Mouse (Mus musculus): ENCODE results near the gene Arl6ip4. TPM values are rescaled to one million over a fixed set of nuclear protein-coding genes. Genes with fewer than 3 reads are reported as not detected.

Arl6ip4 gene
- total RNA-seq, 2 experiments from 2014 or later = 36.5 to 39.0 TPM

DNA sequence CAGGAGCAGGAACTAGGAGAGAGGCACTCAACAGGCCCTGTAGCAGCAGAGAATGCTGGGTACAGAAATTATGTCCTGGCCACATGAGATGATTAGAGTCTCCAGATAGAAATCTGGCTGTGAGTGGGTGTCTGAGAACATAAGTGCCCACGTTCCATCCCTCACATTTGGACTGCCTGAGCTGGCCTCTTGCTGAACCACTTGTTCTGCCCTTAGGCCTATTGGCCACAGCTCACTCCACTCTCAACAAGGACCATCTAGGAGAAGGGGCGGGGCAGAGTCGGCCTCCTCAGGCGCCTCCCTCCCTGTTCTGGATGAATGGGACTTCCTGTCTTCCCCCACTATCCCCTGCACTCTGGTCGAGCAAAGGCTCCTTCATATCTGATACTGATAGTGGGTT lies 33.1 kb downstream of the Arl6ip4 start:
- intact Hi-C loops (cut with DNase I) = no loop called here
- DNase-seq = no peak

DNA sequence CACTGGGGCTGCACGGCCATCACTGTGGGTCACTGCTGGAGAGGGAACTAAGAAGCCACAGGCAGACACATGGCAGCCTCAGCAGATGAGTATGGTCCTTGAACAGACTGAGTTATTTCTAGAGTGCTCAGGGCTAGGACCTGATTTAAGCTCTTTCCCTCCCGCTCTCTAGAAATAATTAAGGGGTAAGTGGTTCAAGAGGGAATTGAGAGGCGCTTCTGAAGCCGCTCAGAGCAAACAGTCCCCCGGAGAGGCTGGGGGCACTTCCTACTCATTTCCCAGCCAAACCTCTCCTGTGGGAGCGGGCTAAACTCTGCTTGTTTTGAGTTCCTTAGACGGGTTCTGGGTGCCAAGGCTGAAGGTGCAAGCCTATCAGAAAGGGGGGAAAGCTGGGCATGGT lies 35.0 kb downstream of the Arl6ip4 start:
- no peak for DNase-seq
- intact Hi-C loops (cut with DNase I) = no loop called here

- no peak for DNase-seq
- intact Hi-C loops (cut with DNase I) = no loop called here
Measured at GRCm38 (mm10) chr5:124152734-124153133, 36.8 kb downstream of the Arl6ip4 start.

- no peak for DNase-seq
- intact Hi-C loops (cut with DNase I) = no loop called here
Measured at GRCm38 (mm10) chr5:124155943-124156342, 40.1 kb downstream of the Arl6ip4 start.

DNA sequence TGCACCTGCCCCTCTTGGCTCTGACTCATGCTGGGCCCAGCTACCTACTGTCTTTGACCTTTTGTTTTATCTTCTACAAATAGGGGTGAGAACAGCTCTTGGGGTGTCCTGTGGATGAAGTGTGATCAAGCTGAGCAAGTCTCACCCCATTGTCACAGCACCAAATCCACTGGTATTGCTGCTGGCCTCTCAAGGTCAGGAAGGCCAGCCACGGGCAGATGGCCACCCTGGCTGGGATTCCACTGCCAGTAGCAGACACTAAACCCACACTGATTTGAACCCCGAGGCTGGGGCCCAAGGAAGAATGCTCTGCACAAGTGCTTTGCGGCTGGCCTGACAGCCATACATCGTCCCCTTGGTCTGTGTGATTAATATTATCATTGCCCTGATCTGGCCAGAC lies 42.4 kb downstream of the Arl6ip4 start:
- intact Hi-C loops (cut with DNase I) = no loop called here
- no peak for DNase-seq

- DNase-seq = no peak
- intact Hi-C loops (cut with DNase I) = no loop called here
Measured at GRCm38 (mm10) chr5:124159453-124159852, 43.6 kb downstream of the Arl6ip4 start.

DNA sequence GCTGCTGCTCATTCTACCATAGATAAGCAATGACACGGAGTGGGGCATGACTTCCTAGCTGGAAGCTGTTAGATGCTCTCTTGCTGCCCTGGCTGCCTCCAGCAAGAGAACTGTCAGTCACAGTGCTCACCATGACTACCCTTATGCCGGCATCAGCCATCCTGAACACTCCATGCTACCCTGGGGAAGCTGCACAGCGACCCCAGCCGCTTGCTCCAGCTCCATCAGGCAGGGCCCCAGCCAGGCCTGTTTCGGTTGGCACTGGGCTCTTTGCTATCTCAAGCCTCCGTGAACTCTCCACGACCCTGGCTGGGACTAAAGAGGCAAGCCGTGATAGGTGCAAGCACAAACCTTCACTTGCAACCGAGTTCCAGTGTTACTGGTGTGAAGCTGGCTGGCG lies 45.9 kb downstream of the Arl6ip4 start:
- DNase-seq = no peak
- intact Hi-C loops (cut with DNase I) = loop anchor here (1.0 to 2.0 kb wide), 4 partner anchors 55 to 122 kb away; partner anchors contain the start of gene Pitpnm2

DNA sequence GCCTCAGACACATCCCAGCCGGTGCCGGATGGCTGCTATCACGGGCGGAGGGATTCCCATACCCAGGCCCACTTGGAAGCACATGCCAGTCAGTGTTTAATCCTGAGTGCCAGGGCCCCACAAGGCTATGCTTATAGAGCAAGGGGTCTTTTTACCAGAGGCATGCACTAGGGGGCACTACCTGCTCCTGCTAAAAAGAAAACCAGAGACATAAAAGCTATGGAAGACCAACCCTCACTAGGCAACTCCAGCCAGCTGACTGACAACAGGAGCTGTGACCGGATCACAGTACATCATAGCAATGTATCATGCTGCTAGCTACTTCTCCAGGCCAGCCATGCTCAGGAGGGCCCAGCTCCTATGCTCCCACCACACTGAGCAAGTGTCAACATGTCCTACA lies 46.7 kb downstream of the Arl6ip4 start:
- peak; percentile 75 to 79 for DNase-seq
- intact Hi-C loops (cut with DNase I) = loop anchor here (1.0 to 2.0 kb wide), 4 partner anchors 54 to 122 kb away; partner anchors contain the start of gene Pitpnm2

GRCm38 (mm10) chr5:124163445-124163844 lies 47.6 kb downstream of the Arl6ip4 start:
- intact Hi-C loops (cut with DNase I) = loop anchor here (2.0 kb wide), 3 partner anchors 53 to 95 kb away; partner anchors contain the start of gene Pitpnm2

GRCm38 (mm10) chr5:124165622-124166570 lies 50.0 kb downstream of the Arl6ip4 start:
- intact Hi-C loops (cut with DNase I) = no loop called here
- no peak for DNase-seq

More at GRCm38 (mm10) chr5:124163445-124163844, 47.6 kb downstream of the Arl6ip4 start:
- no peak for DNase-seq

DNA sequence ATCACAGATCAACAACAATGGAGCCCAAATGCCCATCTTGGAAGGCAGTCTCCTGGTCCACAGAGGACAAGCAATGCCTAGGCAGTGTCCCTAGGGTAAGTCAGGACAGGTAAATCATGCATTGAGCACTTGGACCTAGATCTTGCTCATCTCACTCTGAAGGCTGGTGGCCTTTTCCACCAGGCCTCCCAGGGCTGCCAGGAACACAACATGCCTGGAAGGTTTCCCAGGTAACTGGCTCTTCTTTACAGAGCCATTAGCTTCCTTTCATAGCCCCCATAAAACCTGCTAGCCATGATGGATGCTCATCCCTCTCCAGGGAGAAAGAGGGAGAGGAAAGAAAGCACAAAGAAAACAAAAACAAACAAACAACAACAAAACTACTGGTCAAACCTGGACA lies 50.9 kb downstream of the Arl6ip4 start:
- intact Hi-C loops (cut with DNase I) = no loop called here
- DNase-seq = no peak

GRCm38 (mm10) chr5:124167621-124168020 lies 51.7 kb downstream of the Arl6ip4 start:
- no peak for DNase-seq

More at GRCm38 (mm10) chr5:124167621-124168020, 51.7 kb downstream of the Arl6ip4 start:
- intact Hi-C loops (cut with DNase I) = no loop called here

Other genes with a start within 250 kb of the Arl6ip4 start
- under 1 TPM; 0.54 to 0.69 TPM for gene Hcar1, start 236.1 kb upstream of the Arl6ip4 start, total RNA-seq (2021)
- gene Denr, start 208.9 kb upstream of the Arl6ip4 start, total RNA-seq (2021) = 10 to 100 TPM; 49.6 to 51.2 TPM
- gene Gm43518, start 188.7 kb upstream of the Arl6ip4 start, total RNA-seq (2021) = not detected
- gene Ccdc62, start 185.4 kb upstream of the Arl6ip4 start, total RNA-seq (2021) = 1 to 10 TPM; 2.6 to 3.7 TPM
- gene Hip1r, start 142.5 kb upstream of the Arl6ip4 start, total RNA-seq (2021) = 10 to 100 TPM in 1 of 2 experiments, 1 to 10 TPM in 1; 8.6 to 17.0 TPM
- 10 to 100 TPM; 19.6 to 25.0 TPM for gene Vps37b, start 83.8 kb upstream of the Arl6ip4 start, total RNA-seq (2021)
- gene Abcb9, start 20.3 kb upstream of the Arl6ip4 start, total RNA-seq (2021) = 1 to 10 TPM; 7.6 to 8.3 TPM
- gene Ogfod2, start 3.8 kb upstream of the Arl6ip4 start, total RNA-seq (2021) = 10 to 100 TPM; 14.4 to 16.2 TPM
- gene Pitpnm2, start 133.7 kb downstream of the Arl6ip4 start, total RNA-seq (2021) = 10 to 100 TPM; 43.9 to 45.5 TPM
- gene Mphosph9, start 211.9 kb downstream of the Arl6ip4 start, total RNA-seq (2021) = 1 to 10 TPM; 5.4 to 5.8 TPM
- gene 2810006K23Rik, start 212.0 kb downstream of the Arl6ip4 start, total RNA-seq (2021) = 10 to 100 TPM; 12.1 to 13.1 TPM
- gene Cdk2ap1, start 247.0 kb downstream of the Arl6ip4 start, total RNA-seq (2021) = 100 to 1,000 TPM; 164 to 167 TPM

Measured in heart, postnatal 36 days (tissue).